Comparison of ENCODE assay signal across 30 mouse cellular contexts in the genomic region with DNA sequence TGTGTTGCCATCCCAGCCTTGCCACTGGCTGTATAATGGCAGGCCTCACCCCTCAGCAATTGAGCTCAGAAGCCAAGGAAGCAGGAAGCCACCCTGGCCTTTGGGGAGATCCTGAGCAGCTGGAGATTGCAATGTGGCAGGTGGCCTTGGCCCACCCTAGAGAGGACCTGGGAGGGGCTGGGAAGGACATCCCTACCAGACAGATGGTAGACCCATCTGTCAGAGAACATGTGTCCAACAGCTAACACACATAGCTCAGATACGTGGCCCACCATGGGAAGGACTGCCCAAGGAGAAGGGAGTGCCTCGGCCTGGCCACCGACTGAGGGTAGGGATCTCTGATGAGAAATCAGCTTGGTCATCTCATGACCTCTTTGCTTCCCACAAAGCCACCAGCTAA. TPM values are rescaled to one million over a fixed set of nuclear protein-coding genes. Genes with fewer than 3 reads are reported as not detected.
"Had no signal": no experiment of that assay in that cellular context is flagged by ENCODE, and none has a peak within 500 bp of the region (broad histone marks: within the 10 kb centered on the region; RNA-seq: fewer than 3 reads in every experiment).

No protein-coding gene starts in this region.

- H3K36me3 ChIP-seq: heart, embryonic 13.5 days; heart, embryonic 15.5 days; hindbrain, embryonic 10.5 days; hindbrain, embryonic 12.5 days; intestine, embryonic 15.5 days; limb, embryonic 12.5 days; limb, embryonic 15.5 days; liver, embryonic 12.5 days had no signal

- H3K9ac ChIP-seq: heart, embryonic 13.5 days; heart, embryonic 15.5 days; hindbrain, embryonic 12.5 days; hindbrain, embryonic 14.5 days; intestine, embryonic 15.5 days; limb, embryonic 12.5 days; limb, embryonic 15.5 days; liver, embryonic 12.5 days; liver, embryonic 14.5 days had no signal

- H3K27me3 ChIP-seq: heart, embryonic 13.5 days; heart, embryonic 15.5 days; hindbrain, embryonic 12.5 days; intestine, embryonic 15.5 days; limb, embryonic 12.5 days; limb, embryonic 15.5 days; liver, embryonic 12.5 days had no signal

- H3K4me3 ChIP-seq: gastrocnemius, adult 2 months; heart, adult 2 months; heart, embryonic 13.5 days; heart, embryonic 15.5 days; hindbrain, embryonic 10.5 days; hindbrain, embryonic 12.5 days; intestine, embryonic 15.5 days; layer of hippocampus, adult 2 months; left cerebral cortex, adult 2 months; limb, embryonic 12.5 days; limb, embryonic 15.5 days; liver, embryonic 12.5 days had no signal

- H3K27ac ChIP-seq: gastrocnemius, adult 2 months; heart, adult 2 months; heart, embryonic 13.5 days; heart, embryonic 15.5 days; hindbrain, embryonic 10.5 days; hindbrain, embryonic 12.5 days; hindbrain, embryonic 14.5 days; intestine, embryonic 15.5 days; layer of hippocampus, adult 2 months; left cerebral cortex, adult 2 months; limb, embryonic 12.5 days; limb, embryonic 15.5 days; liver, embryonic 12.5 days; liver, embryonic 14.5 days had no signal

- DNase-seq: gastrocnemius, adult 2 months; gastrocnemius, postnatal 10 days; gastrocnemius, postnatal 25 days; heart, adult 2 months; heart, postnatal 14 days; heart, postnatal 4 days; kidney, adult 18-20 months; kidney, adult 8-10 months; kidney, postnatal 10 days; kidney, postnatal 25 days; kidney, postnatal 4 days; layer of hippocampus, adult 9-11 months; layer of hippocampus, postnatal 36 days had no signal

- H3K4me2 ChIP-seq: heart, embryonic 11.5 days; heart, embryonic 13.5 days; heart, embryonic 15.5 days; hindbrain, embryonic 12.5 days; hindbrain, embryonic 14.5 days; intestine, embryonic 15.5 days; limb, embryonic 12.5 days; limb, embryonic 15.5 days; liver, embryonic 12.5 days had no signal

- H3K9me3 ChIP-seq: heart, embryonic 13.5 days; heart, embryonic 15.5 days; hindbrain, embryonic 10.5 days; hindbrain, embryonic 12.5 days; intestine, embryonic 15.5 days; limb, embryonic 12.5 days; limb, embryonic 15.5 days; liver, embryonic 12.5 days had no signal

- ATAC-seq: hindbrain, embryonic 16.5 days; inflammation-experienced regulatory T-cells, adult 6 months; intestine, embryonic 15.5 days; intestine, postnatal 0 days; liver, embryonic 12.5 days had no signal

- H3K4me1 ChIP-seq: heart, embryonic 15.5 days; hindbrain, embryonic 10.5 days; hindbrain, embryonic 12.5 days; liver, embryonic 12.5 days had no signal

RNA-seq across cellular contexts. Expression of a gene that starts 41.4 kb away (rescaled TPM):
- total RNA-seq: granulocyte monocyte progenitor cell, adult 5-6 weeks had no signal
- polyA plus RNA-seq: inflammation-experienced regulatory T-cells, adult 6 months had no signal
